ENCODE assay signal across 11 mouse cellular contexts in the genomic region with DNA sequence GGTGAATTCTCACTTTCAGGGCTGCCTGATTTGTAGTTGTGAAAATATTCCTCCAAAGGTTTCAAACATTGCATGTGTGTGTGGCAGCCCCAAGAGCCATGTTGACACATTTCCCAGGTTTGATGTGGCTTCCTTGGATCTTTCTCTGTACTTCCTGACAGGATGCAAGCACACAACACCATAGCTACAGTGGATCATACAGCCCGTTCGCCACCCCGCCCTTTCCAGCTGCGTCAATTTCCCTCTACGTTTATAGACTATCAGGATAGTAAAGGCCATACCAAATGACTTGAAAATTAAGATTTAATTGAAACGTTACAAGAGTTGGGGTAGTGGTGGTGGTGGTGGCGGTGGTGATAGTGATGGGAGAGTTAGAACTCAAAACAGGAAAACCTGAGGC. TPM values are rescaled to one million over a fixed set of nuclear protein-coding genes. Genes with fewer than 3 reads are reported as not detected.
DNase-seq lines count a peak whose midpoint lies in the region; ATAC-seq lines count a peak whose summit lies in the region.
"Had no signal": no experiment of that assay in that cellular context is flagged by ENCODE, and none has a peak within 500 bp of the region (broad histone marks: within the 10 kb centered on the region; RNA-seq: fewer than 3 reads in every experiment).

No protein-coding gene starts in this region.

- no peak for DNase-seq in heart, adult 8-10 months (ENCODE audit: low spot score)
- DNase-seq in lung, postnatal 36 days, result no peak
- no peak for DNase-seq in embryonic facial prominence, embryonic 14.5 days (ENCODE audit: low spot score)
- no peak for DNase-seq in left cerebral cortex, postnatal 4 days
- DNase-seq: kidney, postnatal 4 days; right cerebral cortex, postnatal 14 days had no signal

- ATAC-seq in heart, embryonic 13.5 days (ENCODE audit: extremely low read depth, insufficient number of reproducible peaks, low FRiP score, low TSS enrichment), result no peak
- ATAC-seq in lung, embryonic 16.5 days (ENCODE audit: low read depth), result no peak
- ATAC-seq in embryonic facial prominence, embryonic 14.5 days (ENCODE audit: low read depth), result no peak
- ATAC-seq in midbrain, embryonic 16.5 days, result no peak
- no peak for ATAC-seq in granulocyte monocyte progenitor cell, adult 5-6 weeks (replicated peaks; ENCODE audit: poor library complexity, severe bottlenecking)

- WGBS in heart, embryonic 13.5 days, result 64% methylated on average over 7 of the region's 7 CpGs
- 34% methylated on average over 7 of the region's 7 CpGs for WGBS in lung, embryonic 16.5 days
- 62% methylated on average over 7 of the region's 7 CpGs for WGBS in embryonic facial prominence, embryonic 14.5 days
- WGBS in midbrain, embryonic 16.5 days, result 78% methylated on average over 7 of the region's 7 CpGs

- H3K9ac ChIP-seq in heart, embryonic 13.5 days, result no peak overlapping the region
- H3K9ac ChIP-seq in lung, embryonic 16.5 days (ENCODE audit: low read length), result peak overlapping the region; percentile 96
- no peak overlapping the region for H3K9ac ChIP-seq in embryonic facial prominence, embryonic 14.5 days (ENCODE audit: low read depth, low read length)
- no peak overlapping the region for H3K9ac ChIP-seq in midbrain, embryonic 16.5 days (ENCODE audit: low read depth, low read length)
- H3K9ac ChIP-seq: limb, embryonic 15.5 days had no signal

- peak overlapping the region; percentile 86 for H3K4me2 ChIP-seq in heart, embryonic 13.5 days
- peak overlapping the region; percentile 89 for H3K4me2 ChIP-seq in lung, embryonic 16.5 days (ENCODE audit: low read depth, low read length)
- H3K4me2 ChIP-seq in embryonic facial prominence, embryonic 14.5 days (ENCODE audit: low read depth, low read length), result peak overlapping the region; percentile 96; the same call in 1 of the 2 replicates
- peak overlapping the region; percentile 91 for H3K4me2 ChIP-seq in midbrain, embryonic 16.5 days (ENCODE audit: low read length)

- H3K27me3 ChIP-seq in heart, embryonic 13.5 days (replicated peaks), result no peaks in the 10 kb centered on the region
- H3K27me3 ChIP-seq in lung, embryonic 16.5 days (ENCODE audit: control insufficient read depth, insufficient read depth, low read depth, low read length), result no peaks in the 10 kb centered on the region
- no peaks in the 10 kb centered on the region for H3K27me3 ChIP-seq in embryonic facial prominence, embryonic 14.5 days (replicated peaks; ENCODE audit: control insufficient read depth, insufficient read depth, low read length)
- no peaks in the 10 kb centered on the region for H3K27me3 ChIP-seq in midbrain, embryonic 16.5 days (ENCODE audit: control insufficient read depth, insufficient read depth, low read depth, low read length)
- H3K27me3 ChIP-seq: limb, embryonic 15.5 days had no signal

- intact Hi-C loops in left cerebral cortex, postnatal 4 days (cut with DNase I), result loop anchor here (5.0 to 10.0 kb wide), 2 partner anchors 407 to 655 kb away; a partner anchor contains a TSS

- H3K9me3 ChIP-seq in heart, embryonic 13.5 days, result no peaks in the 10 kb centered on the region
- H3K9me3 ChIP-seq in lung, embryonic 16.5 days (ENCODE audit: control insufficient read depth, low read length), result no peaks in the 10 kb centered on the region
- H3K9me3 ChIP-seq in embryonic facial prominence, embryonic 14.5 days (ENCODE audit: control insufficient read depth, low read length), result no peaks in the 10 kb centered on the region
- H3K9me3 ChIP-seq in midbrain, embryonic 16.5 days (replicated peaks; ENCODE audit: control insufficient read depth, low read length, poor library complexity, severe bottlenecking), result no peaks in the 10 kb centered on the region
- H3K9me3 ChIP-seq: limb, embryonic 15.5 days had no signal

- H3K36me3 ChIP-seq in heart, embryonic 13.5 days, result no peaks in the 10 kb centered on the region
- H3K36me3 ChIP-seq in lung, embryonic 16.5 days (ENCODE audit: control insufficient read depth, insufficient read depth, low read length), result peaks cover 6% of the 10 kb centered on the region
- H3K36me3 ChIP-seq in embryonic facial prominence, embryonic 14.5 days (ENCODE audit: control insufficient read depth, insufficient read depth, low read length), result no peaks in the 10 kb centered on the region
- no peaks in the 10 kb centered on the region for H3K36me3 ChIP-seq in midbrain, embryonic 16.5 days (ENCODE audit: control insufficient read depth, insufficient read depth, low read length)
- H3K36me3 ChIP-seq: limb, embryonic 15.5 days had no signal

- H3K4me3 ChIP-seq in heart, embryonic 13.5 days, result no peak overlapping the region
- H3K4me3 ChIP-seq in lung, embryonic 16.5 days (ENCODE audit: low read length), result peak overlapping the region; percentile 90
- H3K4me3 ChIP-seq in embryonic facial prominence, embryonic 14.5 days (ENCODE audit: low read depth, low read length), result 0 out of 2 replicates have a peak overlapping the region, but pooled peaks have one; percentile 83
- no peak overlapping the region; the same call in 1 of the 2 replicates for H3K4me3 ChIP-seq in midbrain, embryonic 16.5 days (ENCODE audit: low read depth, low read length)

- H3K27ac ChIP-seq in heart, embryonic 13.5 days (replicated peaks), result no peak overlapping the region
- peak overlapping the region; percentile 91 for H3K27ac ChIP-seq in lung, embryonic 16.5 days (ENCODE audit: low read length)
- H3K27ac ChIP-seq in embryonic facial prominence, embryonic 14.5 days (replicated peaks; ENCODE audit: low read depth, low read length), result 0 out of 2 replicates have a peak overlapping the region, but pooled peaks have one; percentile 1
- no peak overlapping the region for H3K27ac ChIP-seq in midbrain, embryonic 16.5 days (ENCODE audit: low read length)
- H3K27ac ChIP-seq: limb, embryonic 15.5 days had no signal

- peaks cover 56% of the 10 kb centered on the region for H3K4me1 ChIP-seq in heart, embryonic 13.5 days
- peaks cover 32% of the 10 kb centered on the region for H3K4me1 ChIP-seq in lung, embryonic 16.5 days (replicated peaks; ENCODE audit: control insufficient read depth, insufficient read depth, low read length)
- H3K4me1 ChIP-seq in embryonic facial prominence, embryonic 14.5 days (ENCODE audit: control insufficient read depth, insufficient read depth, low read length), result peaks cover 18% of the 10 kb centered on the region
- peaks cover 9% of the 10 kb centered on the region for H3K4me1 ChIP-seq in midbrain, embryonic 16.5 days (ENCODE audit: control insufficient read depth, insufficient read depth, low read length)

RNA-seq across cellular contexts. Expression of a gene that starts 3.9 kb away (rescaled TPM):
- polyA plus RNA-seq in heart, embryonic 13.5 days (2015; fragmentation: Nextera tagmentation; extraction: Ambion mirVana), result 23.9 and 24.8 TPM in 2 replicates
- 10 to 100 TPM; 10.5 to 18.1 (median 12.4) TPM for total RNA-seq in heart, adult 8-10 months (2022)
- 116 and 137 TPM in 2 replicates for polyA plus RNA-seq in lung, embryonic 16.5 days (2015; fragmentation: Nextera tagmentation; extraction: Ambion mirVana)
- 36.2 and 43.6 TPM in 2 replicates for polyA plus RNA-seq in embryonic facial prominence, embryonic 14.5 days (2014; fragmentation: Nextera tagmentation; extraction: Ambion mirVana)
- polyA plus RNA-seq in midbrain, embryonic 16.5 days (2015; fragmentation: Nextera tagmentation; extraction: Ambion mirVana), result 30.8 and 30.9 TPM in 2 replicates
- 10 to 100 TPM; 18.9 to 20.3 TPM for total RNA-seq in left cerebral cortex, postnatal 4 days (2021)
- 0.26 and 1.9 TPM in 2 replicates for total RNA-seq in granulocyte monocyte progenitor cell, adult 5-6 weeks (2014; fragmentation: Nextera tagmentation)
- total RNA-seq in granulocyte monocyte progenitor cell, adult 5-6 weeks (2017), result 1.1 and 1.2 TPM in 2 replicates

RNA-seq across cellular contexts. Expression of a gene that starts 37.0 kb away (rescaled TPM):
- polyA plus RNA-seq in heart, embryonic 13.5 days (2015; fragmentation: Nextera tagmentation; extraction: Ambion mirVana), result 135 and 143 TPM in 2 replicates
- 10 to 100 TPM; 59.4 to 73.3 (median 66.5) TPM for total RNA-seq in heart, adult 8-10 months (2022)
- polyA plus RNA-seq in lung, embryonic 16.5 days (2015; fragmentation: Nextera tagmentation; extraction: Ambion mirVana), result 220 and 239 TPM in 2 replicates
- 234 and 242 TPM in 2 replicates for polyA plus RNA-seq in embryonic facial prominence, embryonic 14.5 days (2014; fragmentation: Nextera tagmentation; extraction: Ambion mirVana)
- polyA plus RNA-seq in midbrain, embryonic 16.5 days (2015; fragmentation: Nextera tagmentation; extraction: Ambion mirVana), result 163 and 179 TPM in 2 replicates
- 100 to 1,000 TPM; 229 to 241 TPM for total RNA-seq in left cerebral cortex, postnatal 4 days (2021)
- total RNA-seq in granulocyte monocyte progenitor cell, adult 5-6 weeks (2014; fragmentation: Nextera tagmentation), result 583 and 666 TPM in 2 replicates
- 670 and 682 TPM in 2 replicates for total RNA-seq in granulocyte monocyte progenitor cell, adult 5-6 weeks (2017)

Comparison
In these comparisons a context has a peak if more than half of its experiments do, and no peak if none do; other contexts are left out.
1. H3K27ac ChIP-seq: peak in lung, embryonic 16.5 days (single experiment) and embryonic facial prominence, embryonic 14.5 days (single experiment); none in heart, embryonic 13.5 days (single experiment) and midbrain, embryonic 16.5 days (single experiment).
2. H3K4me3 ChIP-seq: peak in lung, embryonic 16.5 days (single experiment) and embryonic facial prominence, embryonic 14.5 days (single experiment); none in heart, embryonic 13.5 days (single experiment) and midbrain, embryonic 16.5 days (single experiment).
3. Peak in every context shown above with its lines, with median percentiles within 50 percentile points of each other: H3K4me2 ChIP-seq.